Mouse (Mus musculus): ENCODE data around the gene Cdh3. TPM values are rescaled to one million over a fixed set of nuclear protein-coding genes. Genes with fewer than 3 reads are reported as not detected.

Cdh3 gene
- total RNA-seq, 1 experiment from 2014 or later, result 0.27 TPM

GRCm38 (mm10) chr8:106527241-106528036 lies 16.7 kb downstream of the Cdh3 start:
- peak; percentile 13 for DNase-seq

- DNase-seq, result no peak
These were observed 18.0 kb downstream of the Cdh3 start for GRCm38 (mm10) chr8:106528596-106529249.

- no peak for DNase-seq
These were observed 19.3 kb downstream of the Cdh3 start for GRCm38 (mm10) chr8:106529885-106530482.

GRCm38 (mm10) chr8:106530566-106530965 lies 19.9 kb downstream of the Cdh3 start:
- no peak for DNase-seq

- no peak for DNase-seq
These were observed 23.0 kb downstream of the Cdh3 start for GRCm38 (mm10) chr8:106533709-106534108.

- peak; percentile 38 for DNase-seq
These were observed 23.8 kb downstream of the Cdh3 start for GRCm38 (mm10) chr8:106534449-106534848.

GRCm38 (mm10) chr8:106535448-106535847 lies 24.8 kb downstream of the Cdh3 start:
- DNase-seq, result no peak

GRCm38 (mm10) chr8:106539193-106539592 lies 28.5 kb downstream of the Cdh3 start:
- DNase-seq, result no peak

GRCm38 (mm10) chr8:106541002-106541401 lies 30.3 kb downstream of the Cdh3 start:
- DNase-seq, result no peak

GRCm38 (mm10) chr8:106543043-106543442 lies 32.4 kb downstream of the Cdh3 start:
- no peak for DNase-seq

- DNase-seq, result no peak
These were observed 34.5 kb downstream of the Cdh3 start for GRCm38 (mm10) chr8:106545149-106545548.

GRCm38 (mm10) chr8:106546746-106547145 lies 36.1 kb downstream of the Cdh3 start:
- DNase-seq, result no peak

- DNase-seq, result no peak
These were observed 37.8 kb downstream of the Cdh3 start for GRCm38 (mm10) chr8:106548366-106548936.

GRCm38 (mm10) chr8:106550906-106551305 lies 40.2 kb downstream of the Cdh3 start:
- DNase-seq, result no peak

GRCm38 (mm10) chr8:106554011-106554410 lies 43.3 kb downstream of the Cdh3 start:
- no peak for DNase-seq

- no peak for DNase-seq
These were observed 45.5 kb downstream of the Cdh3 start for GRCm38 (mm10) chr8:106556068-106556645.

- DNase-seq, result no peak
These were observed 49.2 kb downstream of the Cdh3 start for GRCm38 (mm10) chr8:106559844-106560243.

- peak; percentile 72 for DNase-seq
These were observed 50.6 kb downstream of the Cdh3 start for GRCm38 (mm10) chr8:106561097-106561865.

- no peak for DNase-seq
These were observed 53.0 kb downstream of the Cdh3 start for GRCm38 (mm10) chr8:106563691-106564182.

- no peak for DNase-seq
These were observed 58.3 kb downstream of the Cdh3 start for GRCm38 (mm10) chr8:106569006-106569405.

GRCm38 (mm10) chr8:106570386-106570785 lies 59.7 kb downstream of the Cdh3 start:
- no peak for DNase-seq

Data from adrenal gland, postnatal 25 days (tissue).